Mouse (Mus musculus) left cerebral cortex, postnatal 4 days (tissue): ENCODE measurements around the gene Cacnb4. TPM values are rescaled to one million over a fixed set of nuclear protein-coding genes. Genes with fewer than 3 reads are reported as not detected.

Source experiments
- total RNA-seq, 2 experiments: library from RNA; stranded (reverse); gene quantifications; 2 replicates each; pipeline ENCODE4 v1.2.3; 2021

Cacnb4 gene
- total RNA-seq, 2 experiments from 2014 or later, result 39.9 to 43.7 TPM

Other genes starting within 250 kb of the Cacnb4 start
- 10 to 100 TPM; 36.4 to 38.2 TPM for gene Stam2, start 65.5 kb upstream of the Cacnb4 start, total RNA-seq
- gene Fmnl2, start 181.0 kb upstream of the Cacnb4 start, total RNA-seq, result 10 to 100 TPM; 62.6 to 70.6 TPM